Mouse (Mus musculus) monocyte, adult 2 months (primary cell): ENCODE results near the gene Degs1.
"Not testable (repeated sequence)": the region's sequence is repeated elsewhere in the genome, so short reads cannot be mapped to it uniquely, and the experiment has no call there.

Experiments used
- DNase-seq, 2 experiments: peaks; one replicate each; pipeline ENCODE4 v3.0.0; 2022; ENCODE audit warnings: low spot score in 2 of 2, low read depth in 1 of 2

Gene Degs1

DNA sequence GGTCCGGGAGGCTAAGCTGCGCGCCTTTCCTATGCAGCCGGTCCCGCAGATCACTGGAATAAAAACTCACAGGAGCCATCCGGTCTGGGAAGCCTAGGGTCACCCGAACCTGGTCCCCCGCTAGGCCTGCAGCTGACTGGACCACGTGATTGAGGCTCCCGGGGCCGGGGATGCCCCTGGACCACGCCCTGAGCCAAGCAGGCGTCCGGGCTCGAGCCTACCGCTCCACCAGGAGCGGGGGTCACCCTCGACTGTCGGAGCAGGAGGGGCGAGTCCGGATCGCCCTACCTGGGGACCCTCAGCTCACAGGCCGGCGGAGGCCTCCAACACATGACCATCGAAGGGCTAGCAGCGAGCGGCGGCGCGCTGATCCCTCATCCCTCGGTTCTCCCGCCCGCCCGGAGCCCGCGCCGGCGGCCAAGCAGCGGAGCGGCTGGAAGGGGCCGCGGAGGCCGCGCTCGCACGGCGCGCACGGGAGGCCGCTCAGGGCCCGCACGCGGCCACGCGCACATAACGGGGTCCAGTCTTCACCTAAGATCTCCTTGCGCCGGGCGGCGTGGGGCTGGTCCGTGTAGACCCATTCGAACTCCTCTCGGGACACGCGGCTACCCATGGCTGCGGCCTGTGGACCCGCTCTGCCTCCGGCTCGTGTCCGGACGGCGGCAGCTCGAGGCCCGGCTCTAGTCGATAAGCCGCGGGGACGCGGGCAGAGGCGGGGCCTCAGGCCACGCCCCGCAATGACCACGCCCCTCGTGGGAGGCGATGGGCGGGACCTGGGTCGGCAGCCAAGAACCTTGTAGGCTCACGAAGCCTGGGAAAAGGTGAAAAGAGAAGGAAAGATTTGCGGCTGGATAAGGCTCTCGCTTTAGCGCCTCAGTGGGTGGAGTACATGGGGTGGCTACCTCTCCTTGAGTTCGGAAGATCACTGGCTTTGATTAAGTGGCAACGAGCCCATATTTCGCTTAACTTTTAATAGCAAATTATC, at the start of gene Degs1:
TSS of gene Degs1 (minus strand) at position 714 of the 985 bp plus-strand sequence.
- peak; percentile 83 to 93 for DNase-seq

DNA sequence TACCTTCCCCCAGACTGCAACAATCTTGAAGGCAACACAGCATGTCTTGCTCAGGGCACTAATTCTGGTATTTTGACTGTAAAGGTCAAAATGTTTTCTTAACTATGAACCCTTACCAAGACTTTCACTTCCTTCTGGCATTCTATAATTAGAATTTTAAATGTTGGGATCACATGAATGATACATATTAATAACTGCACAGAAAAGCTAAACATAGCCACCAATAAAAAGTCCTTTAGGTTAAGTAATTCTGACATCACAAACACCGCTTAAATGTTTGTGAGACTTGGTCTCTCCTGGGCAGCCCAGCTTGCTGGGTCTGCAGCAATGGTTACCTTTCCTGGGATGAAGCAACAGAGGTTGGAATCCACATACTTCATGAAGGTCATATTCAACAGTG, 43.3 kb upstream of the Degs1 start:
- DNase-seq, result no peak

DNA sequence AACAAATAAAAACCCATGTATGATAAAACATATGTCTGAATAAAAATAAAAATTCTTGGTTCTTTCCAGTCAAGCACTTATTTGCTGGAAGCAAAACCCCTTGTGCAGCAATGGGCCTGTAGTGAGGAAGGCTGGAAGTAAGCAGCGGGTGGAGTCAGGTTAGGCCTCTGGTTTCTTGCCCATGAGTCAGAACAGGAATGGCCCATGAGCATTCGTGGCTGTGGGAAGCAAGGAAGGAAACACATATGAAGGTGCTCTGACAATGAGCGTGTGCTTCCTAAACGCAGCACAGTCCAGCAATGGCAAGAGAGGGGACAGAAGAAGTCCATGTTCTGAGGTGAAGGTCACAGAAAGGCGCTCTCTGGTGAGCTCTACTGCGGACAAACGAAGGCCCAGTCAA, 41.9 kb upstream of the Degs1 start:
- DNase-seq, result no peak

DNA sequence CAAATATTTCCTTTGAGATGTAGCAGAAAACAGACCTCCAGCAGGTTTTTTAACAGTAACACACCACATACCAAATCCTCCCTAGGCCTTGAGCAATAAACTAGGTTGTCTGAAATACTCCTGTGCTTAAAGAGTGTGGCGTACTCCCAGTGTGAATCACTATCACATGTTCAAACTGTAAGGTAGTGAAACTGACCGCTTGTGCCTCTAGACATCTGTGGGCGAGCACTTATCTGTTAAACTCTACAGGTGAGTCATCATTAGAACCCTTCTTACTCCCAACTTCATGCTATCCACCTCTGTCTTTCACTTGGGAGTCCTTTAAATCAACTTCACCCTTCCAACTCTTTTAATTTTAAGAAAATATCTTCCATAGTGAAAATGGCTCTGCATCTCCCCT, 40.5 kb upstream of the Degs1 start:
- no peak for DNase-seq

DNA sequence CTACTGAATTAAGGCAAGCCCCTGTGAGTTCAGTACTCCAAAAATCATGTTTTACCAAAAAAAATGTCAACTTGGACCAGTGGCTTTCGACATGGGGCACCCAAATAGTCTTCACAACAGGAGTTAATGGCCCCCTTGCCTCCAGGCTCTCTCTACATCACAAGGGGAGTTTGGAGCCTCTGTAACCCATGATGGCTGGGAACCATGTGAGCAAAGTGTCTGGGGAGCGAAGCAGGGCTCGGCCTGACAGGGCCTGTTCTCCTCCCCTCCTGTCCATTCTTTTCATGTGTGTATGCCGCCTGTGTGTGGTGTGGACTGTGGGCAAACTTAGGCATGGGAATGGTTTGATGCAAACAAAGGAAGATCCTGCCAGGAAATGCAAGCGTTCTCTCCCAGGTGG, 31.6 kb upstream of the Degs1 start:
- no peak for DNase-seq

DNA sequence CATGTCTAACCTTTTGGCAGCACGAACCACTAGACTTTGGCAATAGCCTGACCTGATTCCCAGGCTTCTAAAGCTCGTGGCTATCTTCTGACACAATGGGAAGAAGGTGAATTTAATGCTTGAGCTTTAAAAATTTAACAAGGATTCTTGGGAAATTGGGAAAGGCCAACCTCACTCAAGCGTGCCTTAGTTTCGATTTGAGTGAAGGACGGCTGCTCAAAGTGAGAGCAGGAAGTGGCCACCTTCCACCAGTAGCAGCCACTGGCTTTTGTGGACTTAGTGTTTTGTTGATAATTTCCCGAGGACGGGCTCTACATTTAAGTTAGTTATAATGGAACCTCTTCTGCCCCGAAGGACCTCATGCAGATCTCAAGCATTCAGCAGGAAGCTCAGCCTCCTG, 30.6 kb upstream of the Degs1 start:
- no peak for DNase-seq

DNA sequence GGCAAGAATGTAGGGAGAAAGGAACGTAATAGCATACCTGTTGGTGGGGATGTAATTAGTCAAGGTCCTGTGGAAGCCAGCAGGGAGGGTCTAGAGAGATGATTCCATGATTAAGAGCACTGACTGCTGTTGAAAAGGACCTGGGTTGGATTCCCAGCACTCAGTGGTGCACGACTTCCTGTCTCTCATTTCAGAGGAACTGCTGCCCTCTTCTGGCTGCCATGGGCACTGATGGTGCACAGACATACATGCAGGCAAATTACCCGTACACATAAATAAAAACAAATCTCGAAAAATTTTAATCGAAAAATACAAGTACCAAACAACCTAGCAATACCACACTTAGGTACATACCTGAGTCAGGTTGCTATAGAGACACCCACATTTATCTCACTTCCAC, 28.8 kb upstream of the Degs1 start:
- no peak for DNase-seq

DNA sequence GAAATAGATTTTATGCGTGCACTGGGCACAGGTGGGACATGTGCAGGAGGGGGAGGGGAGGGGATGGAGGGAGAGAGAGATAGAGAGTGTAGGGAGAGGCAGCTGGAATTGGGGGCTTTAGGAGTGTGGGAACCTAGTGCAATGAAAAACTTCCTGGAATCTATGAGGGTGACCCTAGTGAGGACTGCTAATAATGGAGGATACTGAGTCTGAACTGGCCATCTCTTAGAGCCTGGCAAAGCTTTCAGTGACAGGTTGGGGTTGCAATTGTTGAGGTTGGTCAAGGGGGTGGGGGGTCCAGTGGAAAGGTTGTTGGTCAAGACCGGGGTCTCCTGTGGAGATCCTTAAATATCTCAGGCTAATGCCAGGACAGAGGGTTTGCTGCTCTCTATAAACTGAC, 27.7 kb upstream of the Degs1 start:
- no peak for DNase-seq

DNA sequence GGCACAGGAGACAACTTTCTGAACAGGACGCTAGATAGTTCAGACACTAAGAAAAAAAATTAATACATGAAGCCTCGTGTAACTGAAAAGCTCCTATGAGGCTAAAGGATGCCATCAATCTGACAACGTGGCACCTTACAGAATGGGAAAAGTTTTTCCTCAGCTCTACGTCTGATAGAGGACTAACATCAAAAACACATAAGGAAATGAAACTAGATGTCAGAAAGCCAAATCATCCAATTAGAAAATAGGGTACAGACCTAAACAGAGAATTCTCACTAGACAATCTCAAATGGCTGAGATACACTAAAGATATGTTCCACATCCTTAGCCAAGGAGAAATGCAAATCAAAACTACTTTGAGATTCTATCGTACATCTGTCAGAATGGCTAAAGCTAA, 26.8 kb upstream of the Degs1 start:
- no peak for DNase-seq

DNA sequence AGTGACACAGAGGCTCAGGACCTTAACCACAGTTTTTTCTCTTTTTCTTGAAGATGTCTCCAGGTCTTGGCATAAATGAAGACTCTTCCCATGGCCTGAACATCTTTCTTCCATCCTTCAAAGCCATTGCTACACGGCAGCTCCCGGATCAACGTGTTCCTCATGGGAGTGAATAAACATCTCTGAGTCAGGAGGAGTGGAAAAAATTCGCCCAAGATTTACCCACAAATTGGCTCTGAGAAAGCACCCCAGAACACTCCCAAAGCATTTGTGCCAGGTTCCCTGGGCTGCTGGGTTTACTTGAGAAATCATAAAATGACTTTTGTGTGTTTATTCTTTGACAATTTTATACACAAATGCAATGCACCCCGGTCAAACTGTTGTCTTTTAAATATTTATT, 20.3 kb upstream of the Degs1 start:
- DNase-seq, result no peak

DNA sequence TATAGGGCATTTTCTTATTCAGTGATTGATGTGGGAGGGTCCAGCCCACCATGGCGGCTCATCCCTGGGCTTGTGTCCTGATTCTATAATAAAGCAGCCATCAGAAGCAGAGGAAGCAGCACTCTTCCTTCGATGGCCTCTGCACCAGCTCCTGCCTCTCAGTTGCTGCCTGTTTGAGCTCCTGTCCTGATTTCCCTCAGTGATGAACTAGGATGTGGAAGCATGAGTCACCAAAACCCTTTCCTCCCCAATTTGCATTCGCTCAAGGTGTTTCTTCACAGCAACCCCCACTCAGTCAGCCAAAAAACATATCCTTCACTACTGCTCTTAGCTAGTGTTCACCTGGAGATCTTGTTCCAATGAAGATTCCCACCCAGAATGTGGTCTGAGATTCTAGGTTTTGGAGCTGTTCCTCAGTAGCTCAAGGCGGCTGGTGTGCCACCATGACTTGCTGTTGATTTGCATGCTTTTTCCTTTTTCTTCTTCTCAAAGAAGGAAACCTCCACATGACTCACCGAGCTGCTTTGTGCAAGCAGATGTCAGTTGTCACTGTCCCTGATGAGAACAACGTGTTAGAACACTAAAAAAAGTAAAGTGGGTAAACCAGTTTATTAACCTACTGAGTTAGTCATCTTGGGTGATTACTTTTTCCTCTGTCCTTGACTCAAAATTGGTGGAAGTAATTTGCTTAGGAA, 19.7 kb upstream of the Degs1 start:
- no peak for DNase-seq

DNA sequence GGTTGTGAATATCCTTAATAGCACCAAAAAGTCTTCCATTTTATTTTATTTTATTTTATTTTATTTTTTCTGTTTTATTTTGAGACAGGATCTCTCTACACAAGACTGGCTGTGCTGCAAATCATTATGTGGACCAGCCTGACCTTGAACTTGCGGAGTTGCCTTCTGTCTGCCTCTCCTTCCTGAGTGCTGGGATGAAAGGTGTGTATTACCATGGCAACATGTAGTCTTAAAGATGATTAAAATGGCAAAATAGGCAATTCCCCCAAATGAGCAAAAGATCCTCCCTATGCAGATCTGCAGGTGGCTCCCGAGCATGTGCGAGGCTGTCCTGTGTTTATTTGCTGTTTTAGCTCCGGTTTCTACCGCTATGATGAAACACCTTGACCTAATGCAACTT, 15.2 kb upstream of the Degs1 start:
- DNase-seq, result no peak

DNA sequence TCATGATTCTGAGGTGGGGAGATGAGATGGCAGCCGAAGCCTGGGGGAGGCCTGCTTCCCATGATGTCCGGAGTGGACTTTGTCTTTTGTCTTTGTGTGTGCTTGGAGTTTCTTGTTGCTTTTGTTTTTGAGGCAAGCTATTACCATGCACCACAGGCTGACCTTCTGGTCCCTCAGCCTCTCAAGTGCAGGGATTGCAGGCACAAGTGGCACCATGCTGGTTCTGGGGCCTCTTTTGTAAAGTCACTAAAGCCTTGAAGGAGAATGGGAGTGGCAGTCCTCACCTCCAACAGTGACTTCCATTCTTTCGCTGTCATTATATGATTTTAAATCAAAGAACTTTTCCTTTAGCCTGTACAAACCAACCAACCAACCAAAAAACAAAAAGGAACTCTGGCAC, 14.6 kb upstream of the Degs1 start:
- DNase-seq, result no peak

DNA sequence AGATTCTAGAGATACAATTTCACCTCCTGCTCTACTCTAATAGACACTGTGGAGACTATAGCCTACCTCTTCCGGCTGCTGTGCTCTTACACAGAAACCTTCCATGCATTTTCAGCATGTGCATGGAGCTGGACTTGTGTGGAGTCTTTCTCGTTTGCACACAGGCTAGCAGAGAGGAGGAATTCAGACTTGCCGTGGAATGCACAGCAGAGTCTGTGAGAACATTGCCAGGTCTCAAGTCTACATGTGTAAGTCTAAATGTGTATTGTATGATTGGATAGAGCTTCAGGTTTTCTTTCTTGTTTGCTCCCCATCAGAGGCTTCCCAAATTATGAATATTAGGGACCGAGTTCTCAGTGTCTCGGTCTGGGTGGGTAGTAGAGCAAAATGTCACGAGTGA, 14.2 kb upstream of the Degs1 start:
- no peak for DNase-seq

DNA sequence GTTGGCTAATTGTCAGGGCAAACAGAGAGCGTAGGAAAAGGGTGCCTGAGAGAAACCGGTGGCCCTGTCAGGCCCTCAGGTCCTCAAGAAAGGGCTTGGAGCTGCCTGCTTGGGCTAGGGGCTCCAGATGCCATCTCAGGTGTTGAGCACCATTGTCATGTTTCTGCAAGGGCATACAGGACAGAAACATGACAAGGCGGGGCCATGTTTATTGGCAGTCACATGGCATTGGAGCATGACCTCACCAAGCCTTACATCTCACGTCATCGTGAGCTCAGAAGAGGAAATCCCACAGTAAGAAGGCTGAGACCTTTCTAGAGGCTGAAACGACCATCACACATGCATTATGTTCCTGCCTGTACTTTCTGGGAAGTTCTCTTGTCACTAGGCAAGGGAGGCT, 13.5 kb upstream of the Degs1 start:
- DNase-seq, result no peak

DNA sequence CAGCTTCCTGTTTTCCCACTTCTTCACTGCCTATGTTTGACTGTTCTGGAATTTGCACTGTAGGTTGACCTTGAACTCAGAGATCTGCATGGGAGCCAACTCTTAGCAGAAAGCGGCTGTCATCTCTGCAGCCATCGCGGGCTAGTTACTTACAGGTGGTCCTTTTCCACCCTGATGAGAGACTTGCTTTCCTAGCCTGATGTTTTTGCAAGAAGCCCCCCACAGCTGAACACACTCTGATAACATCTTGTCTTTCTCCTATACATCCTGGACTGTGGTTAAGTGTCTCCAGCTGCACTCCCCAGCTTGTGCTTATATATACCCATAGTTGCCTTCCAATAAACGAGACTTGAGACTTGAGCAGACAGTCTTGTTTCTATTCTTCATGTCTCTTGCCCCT, 9.7 kb upstream of the Degs1 start:
- no peak for DNase-seq

DNA sequence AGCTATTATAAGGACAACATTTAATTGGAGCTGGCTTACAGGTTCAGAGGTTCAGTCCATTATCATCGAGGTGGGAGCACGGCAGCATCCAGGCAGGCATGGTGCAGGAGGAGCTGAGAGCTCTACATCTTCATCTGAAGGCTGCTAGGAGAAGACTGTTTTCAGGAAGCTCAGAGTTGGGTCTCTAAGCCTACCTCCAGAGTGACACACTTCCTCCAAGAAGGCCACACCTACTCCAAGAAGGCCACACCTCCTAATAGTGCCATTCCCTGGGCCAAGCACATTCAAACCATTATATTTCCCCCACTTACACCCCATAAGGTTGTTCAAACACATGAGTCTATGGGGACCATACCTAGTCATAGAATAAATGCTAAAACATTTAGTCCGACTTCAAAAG, 8.1 kb upstream of the Degs1 start:
- not testable (repeated sequence) for DNase-seq

DNA sequence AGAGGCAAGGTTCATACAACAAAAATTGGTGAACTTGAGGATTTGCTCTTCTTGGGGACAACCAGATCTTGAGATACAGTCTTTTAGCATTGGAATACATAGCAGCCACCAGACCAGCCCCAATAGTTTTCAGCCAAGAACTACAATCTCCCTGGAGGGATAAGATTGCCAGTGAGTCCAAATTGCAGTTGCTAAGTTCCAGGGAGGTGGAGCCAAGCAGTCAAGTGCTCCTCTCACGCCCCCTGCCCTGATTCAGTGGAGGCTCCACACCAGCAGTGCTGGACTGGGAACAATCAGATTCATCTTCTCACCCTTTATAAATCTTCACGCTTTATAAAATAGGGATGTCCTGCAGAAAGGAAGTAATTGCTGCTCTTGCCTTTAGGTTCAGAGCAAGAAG, 7.2 kb upstream of the Degs1 start:
- DNase-seq, result no peak

DNA sequence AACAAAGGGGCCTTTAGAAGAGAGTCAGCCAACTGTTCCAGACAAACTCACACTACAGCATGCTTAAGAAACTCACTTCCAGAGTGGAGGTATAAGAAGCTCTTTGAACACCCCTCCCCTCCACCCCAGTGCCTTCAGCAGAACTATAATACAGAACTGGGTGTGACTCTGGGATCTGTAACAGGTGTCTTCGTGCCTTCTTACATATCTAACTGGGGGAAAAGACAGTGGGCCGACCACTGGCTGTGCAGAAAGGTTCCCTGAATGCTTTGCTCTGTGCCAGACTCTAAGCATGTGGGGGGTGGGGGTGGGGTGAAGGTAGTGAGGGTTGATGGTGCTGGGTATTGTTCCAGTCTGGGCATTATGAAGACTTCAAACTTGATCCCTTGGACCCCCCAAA, 6.0 kb upstream of the Degs1 start:
- no peak for DNase-seq

DNA sequence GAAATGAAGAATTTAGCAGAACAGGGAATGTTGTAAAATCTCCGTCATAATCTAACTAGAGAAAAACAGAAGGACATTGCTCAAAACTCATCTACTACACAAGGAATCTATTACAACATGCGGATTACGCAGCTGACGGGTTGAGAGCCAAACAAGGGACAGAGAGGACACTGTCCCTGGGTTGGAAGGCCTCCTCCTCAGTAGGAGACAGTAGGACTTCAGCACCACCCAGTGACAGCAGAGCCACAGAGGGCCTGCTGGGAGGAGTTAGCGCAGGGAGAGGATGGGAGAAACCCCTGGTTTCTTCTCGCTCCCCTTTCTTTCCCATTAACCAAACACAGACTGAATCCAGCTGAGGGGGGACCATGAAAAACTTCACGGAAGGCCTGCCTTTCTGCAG, 5.2 kb upstream of the Degs1 start:
- no peak for DNase-seq

DNA sequence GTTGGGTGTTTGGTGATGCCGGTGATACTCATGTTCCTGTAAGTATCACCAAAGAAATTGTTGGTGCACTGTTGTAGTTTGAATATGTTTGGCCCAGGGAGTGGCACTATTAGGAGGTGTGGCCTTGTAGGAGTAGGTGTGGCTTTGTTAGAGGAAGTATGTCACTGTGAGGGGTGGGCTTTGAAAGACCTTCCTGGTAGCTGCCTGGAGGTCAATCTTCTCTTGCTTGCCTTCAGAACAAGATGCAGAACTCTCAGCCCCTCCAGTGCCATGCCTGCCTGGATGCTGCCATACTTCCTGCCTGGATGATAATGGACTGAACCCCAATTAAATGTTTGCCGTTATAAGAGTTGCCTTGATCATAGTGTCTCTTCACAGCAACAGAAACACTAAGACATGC, 2.2 kb upstream of the Degs1 start:
- DNase-seq, result no peak

DNA sequence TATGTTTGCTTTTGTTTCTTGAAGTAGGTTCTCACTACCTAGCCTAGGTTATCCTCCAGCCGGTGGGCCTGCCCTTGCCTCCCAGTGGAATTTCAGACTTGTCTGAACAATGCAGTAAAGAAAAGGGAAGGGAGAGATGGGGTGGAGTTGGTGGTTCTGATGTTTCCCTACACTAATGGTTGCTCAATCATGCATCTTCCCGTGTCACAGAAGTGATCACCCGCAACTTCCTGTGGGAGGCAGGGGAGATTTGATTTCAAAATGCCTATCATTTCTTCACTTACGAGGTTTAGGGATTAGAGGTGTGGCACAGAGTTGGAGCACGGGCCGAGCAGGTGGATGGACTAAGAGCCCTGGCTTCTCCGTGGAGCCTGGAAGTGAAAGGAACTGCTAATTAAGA, 627 bp upstream of the Degs1 start:
- peak; percentile 39 to 41 for DNase-seq
